Comparison of ENCODE assay signal across 8 mouse cellular contexts in genomic region chr2:63183563-63184545, GRCm38 (mm10). TPM values are rescaled to one million over a fixed set of nuclear protein-coding genes. Genes with fewer than 3 reads are reported as not detected.
A peak's percentile ranks its signal among the peaks of the same experiment; 100 is the strongest.
DNase-seq lines count a peak whose midpoint lies in the region; ATAC-seq lines count a peak whose summit lies in the region.

Gene Kcnh7 (minus strand): TSS chr2:63184287.

- peak within 1 kb of the TSS; percentile 91 for H3K4me2 ChIP-seq in kidney, embryonic 15.5 days
- H3K4me2 ChIP-seq in hindbrain, embryonic 11.5 days (replicated peaks; ENCODE audit: low read depth, low read length) = peak within 1 kb of the TSS; percentile 80
- peak within 1 kb of the TSS; percentile 90 for H3K4me2 ChIP-seq in limb, embryonic 12.5 days

- H3K4me1 ChIP-seq in kidney, embryonic 15.5 days = peaks cover 14% of the 10 kb centered on the region; the same call in 1 of the 2 replicates
- no peaks in the 10 kb centered on the region for H3K4me1 ChIP-seq in hindbrain, embryonic 11.5 days (replicated peaks; ENCODE audit: control insufficient read depth, insufficient read depth, low read length)
- peaks cover 5% of the 10 kb centered on the region for H3K4me1 ChIP-seq in limb, embryonic 12.5 days (replicated peaks)

- no peaks in the 10 kb centered on the region for H3K36me3 ChIP-seq in kidney, embryonic 15.5 days
- no peaks in the 10 kb centered on the region for H3K36me3 ChIP-seq in hindbrain, embryonic 11.5 days (ENCODE audit: control insufficient read depth, insufficient read depth, low read length)
- no peaks in the 10 kb centered on the region for H3K36me3 ChIP-seq in limb, embryonic 12.5 days

- H3K9ac ChIP-seq in kidney, embryonic 15.5 days = peak within 1 kb of the TSS; percentile 29; the same call in 1 of the 2 replicates
- peak within 1 kb of the TSS; percentile 38 for H3K9ac ChIP-seq in hindbrain, embryonic 11.5 days (ENCODE audit: low read depth, low read length)
- no peak within 1 kb of the TSS for H3K9ac ChIP-seq in limb, embryonic 12.5 days (replicated peaks)

- no peak for DNase-seq in kidney, adult 18-20 months
- DNase-seq in cerebellum, postnatal 4 days (ENCODE audit: low spot score in 2 of 2) = peak; percentile 21 to 39
- DNase-seq in hindbrain, embryonic 11.5 days (ENCODE audit: low spot score) = peak; percentile 56
- peak; percentile 53 for DNase-seq in retina, embryonic 14.5 days (ENCODE audit: low spot score)

- H3K4me3 ChIP-seq in kidney, embryonic 15.5 days (replicated peaks) = peak within 1 kb of the TSS; percentile 52
- peak within 1 kb of the TSS; percentile 40 for H3K4me3 ChIP-seq in hindbrain, embryonic 11.5 days (ENCODE audit: low read depth, low read length)
- peak within 1 kb of the TSS; percentile 44 for H3K4me3 ChIP-seq in limb, embryonic 12.5 days (replicated peaks)

- no peaks in the 10 kb centered on the region for H3K9me3 ChIP-seq in kidney, embryonic 15.5 days (replicated peaks)
- no peaks in the 10 kb centered on the region for H3K9me3 ChIP-seq in hindbrain, embryonic 11.5 days (ENCODE audit: control insufficient read depth, low read length)
- H3K9me3 ChIP-seq in limb, embryonic 12.5 days = no peaks in the 10 kb centered on the region

- 2% methylated on average over 36 of the region's 49 CpGs for WGBS in kidney, embryonic 15.5 days
- 1% methylated on average over 37 of the region's 49 CpGs for WGBS in hindbrain, embryonic 11.5 days
- WGBS in limb, embryonic 12.5 days = 1% methylated on average over 43 of the region's 49 CpGs

- H3K27ac ChIP-seq in kidney, embryonic 15.5 days = no peak within 1 kb of the TSS
- 0 out of 2 replicates have a peak within 1 kb of the TSS, but pooled peaks have one; percentile 20 for H3K27ac ChIP-seq in hindbrain, embryonic 11.5 days (ENCODE audit: low read depth, low read length)
- no peak within 1 kb of the TSS for H3K27ac ChIP-seq in limb, embryonic 12.5 days

- peaks cover 16% of the 10 kb centered on the region for H3K27me3 ChIP-seq in kidney, embryonic 15.5 days
- peaks cover 3% of the 10 kb centered on the region; the same call in 1 of the 2 replicates for H3K27me3 ChIP-seq in hindbrain, embryonic 11.5 days (ENCODE audit: control insufficient read depth, insufficient read depth, low read length)
- H3K27me3 ChIP-seq in limb, embryonic 12.5 days = peaks cover 29% of the 10 kb centered on the region

- ATAC-seq in kidney, embryonic 15.5 days (replicated peaks; ENCODE audit: low FRiP score) = peak; percentile 79
- peak; percentile 88 for ATAC-seq in hindbrain, embryonic 11.5 days (ENCODE audit: low FRiP score)
- no peak for ATAC-seq in limb, embryonic 12.5 days (ENCODE audit: insufficient number of reproducible peaks, insufficient read depth, low FRiP score, low TSS enrichment, low read depth)
- no peak for ATAC-seq in erythroblast, adult 5-6 weeks (replicated peaks; ENCODE audit: low FRiP score, poor library complexity, severe bottlenecking)
- no peak for ATAC-seq in megakaryocyte progenitor cell, adult 5-6 weeks (replicated peaks; ENCODE audit: poor library complexity)

RNA-seq across cellular contexts. Expression of gene Kcnh7, which starts in this region (rescaled TPM):
- polyA plus RNA-seq in kidney, embryonic 15.5 days (2015; fragmentation: Nextera tagmentation; extraction: Ambion mirVana) = 1.5 and 2.0 TPM in 2 replicates
- 1.6 and 4.4 TPM in 2 replicates for polyA plus RNA-seq in hindbrain, embryonic 11.5 days (2014; fragmentation: Nextera tagmentation; extraction: Ambion mirVana)
- 0.20 and 0.27 TPM in 2 replicates for polyA plus RNA-seq in limb, embryonic 12.5 days (2016; fragmentation: Nextera tagmentation; extraction: Ambion mirVana)
- total RNA-seq in erythroblast, adult 5-6 weeks (2015; ENCODE audit: low replicate concordance) = not detected in 2 replicates
- total RNA-seq in erythroblast, adult 5-6 weeks (2017; ENCODE audit: low replicate concordance) = not detected in 2 replicates
- total RNA-seq in megakaryocyte progenitor cell, adult 5-6 weeks (2015) = not detected in 2 replicates
- total RNA-seq in megakaryocyte progenitor cell, adult 5-6 weeks (2017) = under 0.01 TPM in 1 of 2 replicates, not detected in the other

Comparison
In these comparisons a context has a peak if more than half of its experiments do, and no peak if none do; other contexts are left out.
1. ATAC-seq: peak in kidney, embryonic 15.5 days (single experiment) and hindbrain, embryonic 11.5 days (single experiment); none in limb, embryonic 12.5 days (single experiment), erythroblast, adult 5-6 weeks (single experiment) and megakaryocyte progenitor cell, adult 5-6 weeks (single experiment).
2. Peak in every context shown above with its lines, with median percentiles within 50 percentile points of each other: H3K4me2 ChIP-seq and H3K4me3 ChIP-seq.